Mouse (Mus musculus) forebrain, embryonic 13.5 days (tissue): ENCODE data around the gene Ap1m2. TPM values are rescaled to one million over a fixed set of nuclear protein-coding genes. Genes with fewer than 3 reads are reported as not detected.
"Not testable (repeated sequence)": the region's sequence is repeated elsewhere in the genome, so short reads cannot be mapped to it uniquely, and the experiment has no call there.

ENCODE experiments used
- ATAC-seq: fragments of 200-750 bp; cut with Nextera tagmentation; 2 replicates; pipeline ENCODE4 v1.8.0; 2017
- H3K27ac ChIP-seq: fragments of 300-500 bp; sonication (generic); 2 replicates; pipeline ENCODE4 v1.5.1; 2015; ENCODE audit warnings: inconsistent platforms, mild to moderate bottlenecking, moderate library complexity
- H3K27me3 ChIP-seq: fragments of 300-500 bp; sonication (generic); 2 replicates; pipeline ENCODE4 v1.6.1; 2015; ENCODE audit warnings: mild to moderate bottlenecking, inconsistent platforms
- H3K36me3 ChIP-seq: fragments of 300-500 bp; sonication (generic); 2 replicates; pipeline ENCODE4 v1.6.1; 2015; ENCODE audit warnings: mild to moderate bottlenecking, inconsistent platforms; ENCODE audit not compliant: poor library complexity, severe bottlenecking
- H3K4me1 ChIP-seq: fragments of 300-500 bp; sonication (generic); 2 replicates; pipeline ENCODE4 v1.6.1; 2015; ENCODE audit warnings: inconsistent platforms
- H3K4me2 ChIP-seq: fragments of 300-500 bp; sonication (generic); 2 replicates; pipeline ENCODE4 v1.6.1; 2015; ENCODE audit warnings: inconsistent platforms, mild to moderate bottlenecking, moderate library complexity
- H3K4me3 ChIP-seq: fragments of 300-500 bp; sonication (generic); 2 replicates; pipeline ENCODE4 v1.5.1; 2015; ENCODE audit warnings: mild to moderate bottlenecking, inconsistent platforms
- H3K9ac ChIP-seq: fragments of 300-500 bp; sonication (generic); 2 replicates; pipeline ENCODE4 v1.6.1; 2015; ENCODE audit warnings: mild to moderate bottlenecking, inconsistent platforms
- H3K9me3 ChIP-seq: fragments of 300-500 bp; sonication (generic); replicated peaks from 2 replicates; pipeline ENCODE4 v1.6.1; 2016; ENCODE audit warnings: inconsistent platforms
- WGBS: fragments of 180-500 bp; shearing (Covaris S2); methylation state at CpG from one replicate; pipeline ENCODE4 v1.1.7; 2015; 5-methylcytosine and 5-hydroxymethylcytosine counted together
- polyA plus RNA-seq: library from polyadenylated mRNA; unstranded; fragments of >200 nt; fragmentation: Nextera tagmentation; extraction: Ambion mirVana; gene quantifications from 2 replicates; pipeline ENCODE4 v1.2.1, GENCODE M21; 2015

Ap1m2 gene
- polyA plus RNA-seq, 1 experiment from 2014 or later = 0.52 TPM

DNA sequence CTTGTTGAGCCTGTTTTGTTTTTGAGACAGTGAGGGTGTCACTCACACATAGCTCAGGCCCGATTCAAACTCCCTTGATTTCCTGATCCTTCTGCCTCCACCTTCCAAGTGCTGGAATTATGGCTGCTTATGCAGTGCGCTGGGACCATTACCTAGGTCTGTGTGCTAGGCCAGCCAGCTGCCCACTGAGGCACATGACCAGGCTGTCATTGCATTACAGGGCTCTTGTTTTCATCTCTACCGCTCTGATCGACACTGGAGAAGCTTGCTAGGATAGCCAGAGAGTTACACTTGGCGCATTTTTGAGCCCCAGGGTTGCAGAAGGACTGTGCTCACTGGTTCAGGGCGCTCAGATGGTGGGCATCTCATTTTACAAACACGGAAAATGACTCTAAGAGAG lies 442 bp downstream of the Ap1m2 start:
- ATAC-seq = no peak
- Histone ChIP-seq H3K36me3 (no peaks in the 10 kb centered on the region), H3K4me1 (0 out of 2 replicates have a peak, but pooled peaks cover 3% of the 10 kb centered on the region), H3K9me3 (no peaks in the 10 kb centered on the region), H3K27me3 (peaks cover 18% of the 10 kb centered on the region), H3K9ac (no peak overlapping the region), H3K4me2 (no peak overlapping the region), H3K4me3 (no peak overlapping the region), H3K27ac (no peak overlapping the region)
- WGBS = 21% methylated on average over 7 of the region's 7 CpGs

DNA sequence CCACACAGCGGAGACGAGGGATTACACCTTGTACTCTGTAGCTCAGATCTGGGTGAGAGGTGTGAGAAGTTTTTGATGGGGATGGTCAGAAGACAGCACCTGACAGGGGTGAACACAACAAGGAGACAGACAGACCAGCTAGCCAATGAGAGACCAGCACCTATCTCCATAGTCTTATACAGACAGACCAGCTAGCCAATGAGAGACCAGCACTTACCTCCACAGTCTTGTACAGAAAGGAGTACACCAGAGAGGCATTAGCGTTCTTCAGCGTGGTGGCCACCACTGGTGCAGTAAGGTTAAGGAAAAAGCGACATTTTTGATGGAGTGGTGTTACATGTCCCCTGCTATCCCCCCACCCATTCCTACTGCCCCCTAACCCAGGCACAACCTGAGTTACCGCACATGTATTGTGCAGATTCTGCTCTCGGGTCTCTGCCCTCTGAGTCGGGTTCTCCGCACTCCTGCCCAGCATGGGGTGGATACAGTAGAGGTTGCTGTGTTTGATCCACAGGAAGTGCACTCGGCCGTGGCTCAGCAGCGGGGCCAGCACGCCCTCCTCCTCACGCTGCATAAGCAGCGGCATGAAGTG lies 2.9 kb downstream of the Ap1m2 start:
- H3K9ac ChIP-seq = no peak overlapping the region
- 0 out of 2 replicates have a peak, but pooled peaks cover 3% of the 10 kb centered on the region for H3K4me1 ChIP-seq
- H3K36me3 ChIP-seq = no peaks in the 10 kb centered on the region
- no peak for ATAC-seq
- H3K4me3 ChIP-seq = no peak overlapping the region
- no peak overlapping the region for H3K4me2 ChIP-seq
- H3K27me3 ChIP-seq = peaks cover 18% of the 10 kb centered on the region
- WGBS = 79% methylated on average over 15 of the region's 15 CpGs
- no peaks in the 10 kb centered on the region for H3K9me3 ChIP-seq
- H3K27ac ChIP-seq = no peak overlapping the region

DNA sequence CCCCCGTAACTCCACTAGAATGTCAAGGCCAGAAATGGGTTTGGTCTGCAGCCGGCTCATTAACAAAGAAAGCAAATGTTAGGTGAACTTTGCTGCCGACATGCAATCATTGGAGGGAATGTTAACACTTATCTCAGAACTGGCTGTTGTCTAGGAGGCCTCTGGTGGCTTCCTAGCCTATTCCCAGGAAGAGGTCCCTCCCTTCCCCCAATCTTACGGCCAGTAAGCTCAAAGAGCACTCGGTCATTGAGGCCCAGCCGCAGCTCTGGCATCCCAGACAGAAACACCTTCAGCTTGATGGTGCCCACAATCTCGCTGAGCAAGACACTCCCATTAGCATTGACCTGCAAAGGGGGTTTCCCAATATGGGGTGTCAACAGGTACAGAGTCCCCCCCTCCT lies 7.1 kb downstream of the Ap1m2 start:
- no peaks in the 10 kb centered on the region for H3K4me1 ChIP-seq
- no peak for ATAC-seq
- no peaks in the 10 kb centered on the region for H3K9me3 ChIP-seq
- H3K27me3 ChIP-seq = no peaks in the 10 kb centered on the region
- H3K27ac ChIP-seq = no peak overlapping the region
- no peak overlapping the region for H3K4me2 ChIP-seq
- H3K9ac ChIP-seq = no peak overlapping the region
- no peak overlapping the region for H3K4me3 ChIP-seq
- WGBS = 87% methylated on average over 7 of the region's 7 CpGs
- H3K36me3 ChIP-seq = no peaks in the 10 kb centered on the region

DNA sequence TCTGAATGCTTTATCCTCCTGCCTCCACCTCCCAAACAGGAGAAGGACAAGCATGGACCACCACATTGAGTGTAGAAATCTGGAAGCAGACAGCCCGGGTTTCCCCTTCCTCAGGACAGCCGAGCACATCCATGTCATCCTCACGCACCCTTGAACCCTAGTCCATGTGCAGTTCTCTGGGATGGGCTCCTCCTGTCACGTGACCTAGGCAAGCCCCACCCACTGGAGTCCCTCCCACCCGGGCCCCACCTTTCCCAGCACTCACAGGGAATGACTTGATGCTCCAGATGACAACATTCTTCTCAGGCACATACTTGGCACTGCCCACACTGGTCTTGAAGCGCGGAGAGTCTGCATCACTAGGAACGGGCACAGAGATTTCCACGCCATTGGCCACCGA lies 13.1 kb downstream of the Ap1m2 start:
- no peaks in the 10 kb centered on the region for H3K27me3 ChIP-seq
- no peak for ATAC-seq
- no peaks in the 10 kb centered on the region for H3K36me3 ChIP-seq
- H3K4me1 ChIP-seq = no peaks in the 10 kb centered on the region
- 85% methylated on average over 10 of the region's 10 CpGs for WGBS
- no peak overlapping the region for H3K9ac ChIP-seq
- no peak overlapping the region for H3K4me3 ChIP-seq
- no peak overlapping the region for H3K4me2 ChIP-seq
- no peak overlapping the region for H3K27ac ChIP-seq
- H3K9me3 ChIP-seq = 0 out of 2 replicates have a peak, but pooled peaks cover 4% of the 10 kb centered on the region

DNA sequence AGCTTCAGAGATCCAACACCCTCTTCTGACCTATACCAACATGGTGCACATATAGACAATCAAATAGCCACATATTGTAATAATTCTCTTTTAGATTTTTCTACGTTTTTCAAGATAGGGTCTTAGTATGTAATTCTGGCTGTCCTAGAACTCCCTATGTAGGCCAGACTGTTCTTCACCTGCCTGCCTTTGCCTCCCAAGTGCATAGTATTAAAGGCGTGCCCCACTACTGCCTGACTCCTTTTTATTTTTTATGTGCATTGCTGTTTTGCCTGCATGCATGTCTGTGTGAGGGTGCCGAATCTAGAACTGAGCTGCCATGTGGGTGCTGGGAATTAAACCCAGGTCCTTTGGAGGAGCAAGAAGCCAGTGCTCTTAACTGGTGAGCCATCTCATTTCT lies 19.9 kb downstream of the Ap1m2 start:
- H3K4me2 ChIP-seq = no peak overlapping the region
- 88% methylated on average over 3 of the region's 3 CpGs for WGBS
- H3K27ac ChIP-seq = peak overlapping the region; percentile 83; the same call in 1 of the 2 replicates

DNA sequence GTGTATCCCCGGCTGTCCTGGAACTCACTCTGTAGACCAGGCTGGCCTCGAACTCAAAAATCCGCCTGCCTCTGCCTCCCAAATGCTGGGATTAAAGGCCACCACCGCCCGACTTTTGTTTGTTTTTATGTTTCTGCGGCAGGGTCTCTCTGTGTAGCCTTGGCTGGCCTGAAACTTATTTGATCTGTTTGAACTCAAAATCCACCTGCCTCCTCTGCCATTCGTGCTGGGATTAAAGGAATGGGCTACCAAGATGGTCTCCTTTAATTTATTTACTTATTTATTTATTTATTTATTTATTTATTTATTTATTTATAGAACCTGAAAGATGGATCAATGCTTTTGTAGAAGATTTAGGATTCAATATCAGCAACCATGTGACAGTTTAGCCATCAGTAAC lies 20.3 kb downstream of the Ap1m2 start:
- Histone ChIP-seq H3K9ac (0 out of 2 replicates have a peak overlapping the region, but pooled peaks have one; percentile 34), H3K4me1 (peaks cover 30% of the 10 kb centered on the region), H3K27ac (peak overlapping the region; percentile 83), H3K4me3 (peak overlapping the region; percentile 85), H3K4me2 (peak overlapping the region; percentile 87)
- H3K36me3 ChIP-seq, H3K27me3 ChIP-seq, H3K9me3 ChIP-seq, ATAC-seq: not testable (repeated sequence)
- 20% methylated on average over 7 of the region's 7 CpGs for WGBS

More for the DNA sequence above, 19.9 kb downstream of the Ap1m2 start:
- H3K9me3 ChIP-seq = no peaks in the 10 kb centered on the region
- no peaks in the 10 kb centered on the region for H3K27me3 ChIP-seq
- no peak overlapping the region for H3K4me3 ChIP-seq
- H3K9ac ChIP-seq = no peak overlapping the region
- peaks cover 4% of the 10 kb centered on the region; the same call in 1 of the 2 replicates for H3K36me3 ChIP-seq
- peaks cover 26% of the 10 kb centered on the region for H3K4me1 ChIP-seq
- no peak for ATAC-seq

DNA sequence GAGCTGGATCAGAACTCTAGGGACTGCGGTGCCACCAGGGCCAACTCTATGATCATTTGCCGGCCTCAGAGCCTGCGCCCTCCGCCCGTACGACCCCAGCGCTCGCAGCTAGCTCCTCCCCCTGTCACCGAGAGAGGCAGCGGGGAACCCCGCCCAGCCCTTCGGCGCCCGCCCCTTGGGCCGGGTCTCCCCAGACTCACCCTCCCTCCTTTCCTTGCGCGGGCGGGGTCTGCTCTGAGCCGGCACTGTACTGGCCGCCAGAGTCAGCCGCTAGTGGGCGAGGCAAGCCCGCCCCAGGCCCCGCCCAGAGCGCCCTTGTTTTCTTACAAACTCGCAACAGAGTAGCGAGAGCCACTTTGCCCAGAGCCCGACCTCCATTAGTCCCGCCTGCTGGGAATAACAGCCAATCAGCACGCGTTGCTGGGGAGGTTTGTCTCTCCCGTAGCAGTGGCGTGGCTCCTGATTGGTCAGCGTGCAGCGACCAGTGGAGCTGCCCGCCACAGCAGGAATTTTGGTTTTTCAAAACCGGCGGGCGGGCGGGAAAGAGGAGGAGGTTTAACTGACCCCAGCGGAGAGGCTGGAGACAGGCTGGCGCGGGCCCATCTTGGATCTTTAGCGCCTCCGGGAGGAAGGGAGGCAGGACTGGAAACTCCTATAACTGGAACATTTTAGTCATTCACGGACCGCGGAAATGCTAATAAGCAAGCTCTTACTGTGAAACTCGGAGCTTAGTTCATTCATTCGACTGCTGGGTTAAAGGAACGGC lies 20.9 kb downstream of the Ap1m2 start, which contains the start of gene Cdkn2d:
TSS of gene Cdkn2d (minus strand) at position 386 of the 766 bp plus-strand sequence.
- Histone ChIP-seq H3K36me3 (peaks cover 4% of the 10 kb centered on the region; the same call in 1 of the 2 replicates), H3K9ac (peak within 1 kb of the TSS; percentile 86), H3K4me1 (peaks cover 37% of the 10 kb centered on the region), H3K9me3 (no peaks in the 10 kb centered on the region), H3K27ac (peak within 1 kb of the TSS; percentile 83), H3K4me3 (peak within 1 kb of the TSS; percentile 85), H3K4me2 (peak within 1 kb of the TSS; percentile 87), H3K27me3 (no peaks in the 10 kb centered on the region)
- WGBS = under 1% methylated on average over 46 of the region's 51 CpGs
- ATAC-seq = peak; percentile 96

DNA sequence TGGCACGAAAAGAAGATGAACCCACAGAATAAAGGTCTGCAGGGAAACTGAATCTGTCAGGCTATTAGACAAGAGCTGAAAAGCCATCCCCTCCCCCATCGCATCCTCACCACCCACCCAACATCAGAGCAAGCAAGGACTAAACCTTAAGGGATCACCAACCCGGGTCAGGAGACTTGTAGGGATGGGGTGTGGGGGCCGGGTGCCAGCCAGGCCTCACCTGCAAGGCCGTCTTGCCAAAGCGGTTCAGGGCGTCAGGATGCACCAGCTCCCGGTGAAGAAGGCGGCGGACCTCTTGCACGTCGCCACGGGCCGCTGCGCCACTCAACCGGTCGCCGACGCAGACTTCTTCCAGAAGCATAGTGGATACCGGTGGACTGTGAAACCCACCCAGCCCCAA lies 21.5 kb downstream of the Ap1m2 start:
- H3K36me3 ChIP-seq = peaks cover 4% of the 10 kb centered on the region; the same call in 1 of the 2 replicates
- H3K4me2 ChIP-seq = peak overlapping the region; percentile 87
- WGBS = under 1% methylated on average over 20 of the region's 20 CpGs
- peak overlapping the region; percentile 85 for H3K4me3 ChIP-seq
- H3K27me3 ChIP-seq = no peaks in the 10 kb centered on the region
- H3K9ac ChIP-seq = peak overlapping the region; percentile 86
- no peak for ATAC-seq
- H3K27ac ChIP-seq = peak overlapping the region; percentile 78
- peaks cover 37% of the 10 kb centered on the region for H3K4me1 ChIP-seq
- H3K9me3 ChIP-seq = no peaks in the 10 kb centered on the region

DNA sequence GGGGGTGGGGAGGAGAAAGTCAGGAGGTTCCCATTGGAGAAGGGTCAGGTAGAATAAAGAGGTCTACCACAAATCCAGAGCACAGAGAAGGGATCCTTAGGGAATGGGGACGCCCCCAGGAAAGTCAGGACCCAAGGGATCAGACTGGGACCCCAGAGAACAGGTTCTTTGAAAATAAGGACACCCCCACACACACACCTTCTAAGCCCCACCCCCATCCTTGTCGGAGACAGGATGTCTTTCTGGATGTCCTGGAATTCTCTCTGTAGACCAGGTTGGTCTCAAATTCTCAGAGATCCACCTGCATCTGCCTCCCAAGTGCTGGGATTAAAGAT lies 22.8 kb downstream of the Ap1m2 start:
- no peaks in the 10 kb centered on the region for H3K9me3 ChIP-seq
- WGBS = 96% methylated on average over 2 of the region's 2 CpGs
- no peak for ATAC-seq
- H3K27ac ChIP-seq = no peak overlapping the region
- H3K9ac ChIP-seq = no peak overlapping the region
- peak overlapping the region; percentile 85 for H3K4me3 ChIP-seq
- H3K36me3 ChIP-seq = peaks cover 17% of the 10 kb centered on the region
- H3K4me2 ChIP-seq = peak overlapping the region; percentile 87
- no peaks in the 10 kb centered on the region for H3K27me3 ChIP-seq
- peaks cover 37% of the 10 kb centered on the region for H3K4me1 ChIP-seq

DNA sequence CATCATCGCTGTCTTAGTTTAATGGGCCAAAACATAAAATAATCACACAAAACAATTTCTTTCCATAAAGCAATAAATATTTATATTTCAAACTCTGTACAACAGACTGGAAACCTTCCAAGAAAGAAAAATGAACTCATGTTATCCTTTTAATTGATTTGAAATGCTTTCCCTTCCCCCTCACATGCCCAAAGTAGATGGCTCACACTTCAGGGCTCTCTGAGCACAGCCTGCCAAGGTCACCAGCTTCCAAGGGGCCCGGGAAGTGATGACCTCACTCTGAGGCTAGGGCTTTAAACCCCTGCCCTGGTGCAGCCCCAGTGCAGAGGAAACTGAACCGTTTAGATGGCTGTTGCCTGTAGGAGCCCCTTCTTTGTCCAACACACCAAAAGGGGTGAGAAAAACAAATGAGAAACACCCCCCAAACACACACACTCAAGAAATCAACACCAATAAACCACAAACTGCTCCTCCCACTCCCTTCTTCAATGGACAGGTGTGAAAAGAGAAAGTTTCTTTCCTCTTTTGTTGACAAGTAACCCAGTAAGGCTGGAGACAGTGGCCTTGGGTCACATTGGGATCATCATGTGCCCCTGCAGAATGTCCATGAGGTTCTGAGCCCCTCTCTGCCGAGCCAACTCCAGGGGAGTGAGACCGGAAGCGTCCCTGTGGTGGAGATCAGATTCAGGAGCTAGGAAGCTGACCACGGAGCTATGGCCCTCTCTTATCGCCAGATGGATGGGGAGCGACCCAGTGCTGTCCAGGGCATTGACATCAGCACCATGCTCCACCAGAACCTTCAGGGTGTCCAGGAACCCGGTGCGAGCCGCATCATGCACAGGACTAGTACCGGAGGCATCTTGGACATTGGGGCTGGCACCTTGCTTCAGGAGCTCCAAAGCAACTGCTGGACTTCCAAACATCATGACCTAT lies 23.5 kb downstream of the Ap1m2 start:
- peaks cover 37% of the 10 kb centered on the region for H3K4me1 ChIP-seq
- 83% methylated on average over 13 of the region's 13 CpGs for WGBS
- H3K27me3 ChIP-seq = no peaks in the 10 kb centered on the region
- H3K9me3 ChIP-seq = no peaks in the 10 kb centered on the region
- H3K27ac ChIP-seq = peak overlapping the region; percentile 83
- no peak for ATAC-seq
- H3K4me2 ChIP-seq = peak overlapping the region; percentile 87
- peak overlapping the region; percentile 79 for H3K9ac ChIP-seq
- H3K36me3 ChIP-seq = peaks cover 24% of the 10 kb centered on the region
- H3K4me3 ChIP-seq = peak overlapping the region; percentile 85

DNA sequence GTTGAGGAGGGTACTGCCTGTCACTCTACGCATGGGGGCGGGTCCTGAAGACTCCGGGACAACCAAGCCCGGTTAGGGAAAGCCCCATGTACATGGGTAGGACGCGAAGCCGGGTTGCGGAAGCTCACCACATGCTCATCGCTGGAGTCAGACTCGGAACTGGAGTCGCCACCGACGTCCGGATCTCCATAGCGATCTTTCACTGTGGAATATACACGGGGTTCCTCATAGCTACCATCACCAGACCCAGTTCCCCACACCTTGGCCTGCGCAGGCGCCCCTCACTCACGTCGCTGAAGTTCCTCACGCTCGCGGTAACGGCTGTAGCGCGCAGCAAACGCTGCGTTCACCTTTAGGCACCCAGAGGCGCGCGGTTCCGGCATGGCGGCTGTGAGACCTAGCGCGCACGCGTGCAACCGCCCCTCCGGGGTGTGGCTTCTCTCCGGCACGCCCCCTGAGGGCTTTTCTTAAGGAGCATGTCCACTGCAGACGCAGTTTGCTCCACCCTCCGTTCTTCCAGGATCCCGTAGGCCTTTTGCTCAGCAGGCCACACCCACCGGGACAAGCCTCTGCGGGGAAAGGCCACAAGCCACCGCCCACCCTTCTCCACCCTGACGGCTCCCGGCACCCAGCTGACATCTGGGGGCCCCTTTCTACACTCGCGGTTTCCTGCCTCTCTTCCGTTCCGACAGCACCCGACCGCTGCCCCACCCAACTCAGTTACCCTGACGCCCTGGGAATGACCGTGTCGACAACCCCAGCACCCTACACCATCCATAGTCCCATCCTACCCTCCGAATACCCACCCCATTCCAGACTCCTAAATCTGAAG lies 24.4 kb downstream of the Ap1m2 start, which contains the start of gene Kri1:
TSS of gene Kri1 (minus strand) at position 399 of the 832 bp plus-strand sequence.
- ATAC-seq = peak; percentile 78
- Histone ChIP-seq H3K4me1 (peaks cover 37% of the 10 kb centered on the region), H3K9ac (peak within 1 kb of the TSS; percentile 79), H3K9me3 (no peaks in the 10 kb centered on the region), H3K27ac (peak within 1 kb of the TSS; percentile 83), H3K4me3 (peak within 1 kb of the TSS; percentile 85), H3K36me3 (peaks cover 29% of the 10 kb centered on the region), H3K27me3 (no peaks in the 10 kb centered on the region), H3K4me2 (peak within 1 kb of the TSS; percentile 87)
- under 1% methylated on average over 59 of the region's 59 CpGs for WGBS
